Mouse (Mus musculus) testis, adult 2 months (tissue): ENCODE measurements around the gene Dpf1.

Experiments
- CTCF ChIP-seq: fragments of 200-500 bp; IDR thresholded peaks from 2 replicates; pipeline ENCODE4 v1.5.1; 2012; ENCODE audit warnings: low read depth, mild to moderate bottlenecking, inconsistent platforms, low read length, moderate library complexity; ENCODE audit not compliant: control insufficient read depth, insufficient read depth, insufficient replicate concordance
- POLR2A ChIP-seq: fragments of 200-500 bp; IDR thresholded peaks from 2 replicates; pipeline ENCODE4 v1.6.1; 2012; ENCODE audit warnings: low read depth, mild to moderate bottlenecking, inconsistent platforms, low read length, moderate library complexity; ENCODE audit not compliant: control insufficient read depth

DNA sequence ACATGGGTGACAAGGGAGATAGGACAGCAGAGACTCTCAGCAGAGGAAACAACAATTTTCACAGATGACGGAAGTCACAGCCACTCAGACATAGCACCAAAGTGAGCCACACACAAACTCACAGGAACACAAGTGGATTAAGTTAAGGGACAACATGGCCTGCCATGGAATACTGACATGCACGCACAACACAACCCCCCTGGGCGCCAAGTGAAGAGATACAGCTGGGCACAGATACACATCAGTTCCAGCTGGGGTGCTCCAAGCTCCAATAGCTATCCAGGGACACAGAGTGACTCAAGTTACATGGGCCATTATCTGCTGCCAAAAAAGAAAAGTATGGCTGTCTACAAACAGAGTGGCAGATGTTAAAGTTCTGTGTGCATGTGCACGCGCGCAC is 13.9 kb upstream of the Dpf1 start:
- TF ChIP-seq CTCF (no peak), POLR2A (no peak)
